Mouse (Mus musculus): ENCODE measurements around the gene Crebbp.

GRCm38 (mm10) chr16:4210290-4210689, 3.5 kb downstream of the Crebbp start:
- TF ChIP-seq CTCF (IDR thresholded peaks at IDR 0.05; ENCODE audit: control insufficient read depth, insufficient read depth, insufficient read length), result no peak
- no peak for TF ChIP-seq MYOG (IDR thresholded peaks at IDR 0.05; ENCODE audit: control insufficient read depth, extremely low read depth, insufficient read length)
